Mouse (Mus musculus) adrenal gland, postnatal 10 days (tissue): ENCODE measurements around the gene Adam12. TPM values are rescaled to one million over a fixed set of nuclear protein-coding genes. Genes with fewer than 3 reads are reported as not detected.
A peak's percentile ranks its signal among the peaks of the same experiment; 100 is the strongest.

Source experiments
- DNase-seq: peaks from one replicate; pipeline ENCODE4 v3.0.0; 2021; ENCODE audit warnings: mixed read lengths
- long read RNA-seq, 2 experiments: library from polyadenylated mRNA; stranded (forward); transcript quantifications; one replicate each; pipeline ENCODE4 v2.0.0; 2021
- total RNA-seq, 2 experiments: library from RNA; stranded (reverse); gene quantifications; 2 replicates each; pipeline ENCODE4 v1.2.3; 2021

Gene Adam12
- 10 to 100 TPM; 26.6 to 31.0 TPM for total RNA-seq
- long read RNA-seq, experiment 1, partial matches to known transcripts = 1 of 3 reads
- long read RNA-seq, experiment 1, other reads (novel, unspliced or antisense) = 2 of 3 reads
- long read RNA-seq, experiment 2, full-length matches to known transcripts = 2 of 8 reads
- long read RNA-seq, experiment 2, partial matches to known transcripts = 1 of 8 reads
- long read RNA-seq, experiment 2, other reads (novel, unspliced or antisense) = 5 of 8 reads

GRCm38 (mm10) chr7:134231378-134232346 is at the start of gene Adam12:
Gene Adam12 (minus strand): TSS chr7:134232146.
- DNase-seq = no peak

GRCm38 (mm10) chr7:134272956-134273355 is 41.0 kb upstream of the Adam12 start:
- no peak for DNase-seq

GRCm38 (mm10) chr7:134272421-134272820 is 40.5 kb upstream of the Adam12 start:
- DNase-seq = no peak

- DNase-seq = no peak
Observed at GRCm38 (mm10) chr7:134265783-134266182, 33.8 kb upstream of the Adam12 start.

GRCm38 (mm10) chr7:134263146-134263906 is 31.4 kb upstream of the Adam12 start:
- DNase-seq = peak; percentile 87

- peak; percentile 34 for DNase-seq
Observed at GRCm38 (mm10) chr7:134261003-134261701, 29.2 kb upstream of the Adam12 start.

- DNase-seq = no peak
Observed at GRCm38 (mm10) chr7:134250273-134250870, 18.4 kb upstream of the Adam12 start.

- DNase-seq = no peak
Observed at GRCm38 (mm10) chr7:134248041-134248440, 16.1 kb upstream of the Adam12 start.

GRCm38 (mm10) chr7:134246624-134247023 is 14.7 kb upstream of the Adam12 start:
- DNase-seq = no peak

- DNase-seq = no peak
Observed at GRCm38 (mm10) chr7:134242773-134243172, 10.8 kb upstream of the Adam12 start.

- no peak for DNase-seq
Observed at GRCm38 (mm10) chr7:134241212-134241611, 9.3 kb upstream of the Adam12 start.

- no peak for DNase-seq
Observed at GRCm38 (mm10) chr7:134240579-134240978, 8.6 kb upstream of the Adam12 start.

- no peak for DNase-seq
Observed at GRCm38 (mm10) chr7:134238863-134239262, 6.9 kb upstream of the Adam12 start.

- no peak for DNase-seq
Observed at GRCm38 (mm10) chr7:134237356-134237755, 5.4 kb upstream of the Adam12 start.

GRCm38 (mm10) chr7:134236727-134237126 is 4.8 kb upstream of the Adam12 start:
- DNase-seq = no peak

- DNase-seq = no peak
Observed at GRCm38 (mm10) chr7:134235552-134235951, 3.6 kb upstream of the Adam12 start.

GRCm38 (mm10) chr7:134230708-134231107 is 1.2 kb downstream of the Adam12 start:
- no peak for DNase-seq

GRCm38 (mm10) chr7:134229899-134230298 is 2.0 kb downstream of the Adam12 start:
- no peak for DNase-seq

GRCm38 (mm10) chr7:134227773-134228455 is 4.0 kb downstream of the Adam12 start:
- DNase-seq = peak; percentile 31

- DNase-seq = no peak
Observed at GRCm38 (mm10) chr7:134227101-134227500, 4.8 kb downstream of the Adam12 start.

- no peak for DNase-seq
Observed at GRCm38 (mm10) chr7:134226231-134226630, 5.7 kb downstream of the Adam12 start.
